Mouse (Mus musculus): ENCODE data around the gene Gale. TPM values are rescaled to one million over a fixed set of nuclear protein-coding genes. Genes with fewer than 3 reads are reported as not detected.
"Not testable (repeated sequence)": the region's sequence is repeated elsewhere in the genome, so short reads cannot be mapped to it uniquely, and the experiment has no call there.

Gale gene
- total RNA-seq, 2 experiments from 2014 or later: 22.6 to 23.8 TPM

GRCm38 (mm10) chr4:135966283-135966682 is 2.8 kb downstream of the Gale start:
- no peak overlapping the region for H3K27ac ChIP-seq
- DNase-seq (ENCODE audit: low spot score in 2 of 2): no peak
- H3K4me3 ChIP-seq: no peak overlapping the region
- TF ChIP-seq CTCF (conservative IDR thresholded peaks at IDR 0.05): no peak

GRCm38 (mm10) chr4:135967086-135967760 is 3.7 kb downstream of the Gale start:
- Histone ChIP-seq H3K27ac (no peak overlapping the region), H3K4me3 (no peak overlapping the region)
- DNase-seq (ENCODE audit: low spot score in 2 of 2): no peak
- no peak for TF ChIP-seq CTCF (conservative IDR thresholded peaks at IDR 0.05)

- no peak overlapping the region for H3K4me3 ChIP-seq
- no peak for DNase-seq (ENCODE audit: low spot score in 2 of 2)
- peak overlapping the region; percentile 71 for H3K27ac ChIP-seq
- TF ChIP-seq CTCF (conservative IDR thresholded peaks at IDR 0.05): no peak
Measured at GRCm38 (mm10) chr4:135968271-135968869, 4.8 kb downstream of the Gale start.

- Histone ChIP-seq H3K27ac (no peak overlapping the region; the same call in 1 of the 2 replicates), H3K4me3 (no peak overlapping the region)
- DNase-seq (ENCODE audit: low spot score in 2 of 2): no peak
- no peak for TF ChIP-seq CTCF (conservative IDR thresholded peaks at IDR 0.05)
Measured at GRCm38 (mm10) chr4:135969070-135969750, 5.7 kb downstream of the Gale start.

GRCm38 (mm10) chr4:135970585-135970984 is 7.1 kb downstream of the Gale start:
- no peak overlapping the region for H3K4me3 ChIP-seq
- DNase-seq (ENCODE audit: low spot score in 2 of 2): no peak

GRCm38 (mm10) chr4:135971805-135972555 is 8.5 kb downstream of the Gale start:
- TF ChIP-seq CTCF (conservative IDR thresholded peaks at IDR 0.05): no peak
- Histone ChIP-seq H3K4me3 (peak overlapping the region; percentile 99), H3K27ac (peak overlapping the region; percentile 96)
- DNase-seq (ENCODE audit: low spot score in 2 of 2): no peak

More at GRCm38 (mm10) chr4:135970585-135970984, 7.1 kb downstream of the Gale start:
- peak overlapping the region; percentile 25; the same call in 1 of the 2 replicates for H3K27ac ChIP-seq
- no peak for TF ChIP-seq CTCF (conservative IDR thresholded peaks at IDR 0.05)

- peak within 1 kb of the TSS; percentile 99 for H3K4me3 ChIP-seq
- peak; percentile 29; the same call in 1 of the 2 replicates for TF ChIP-seq CTCF (conservative IDR thresholded peaks at IDR 0.05)
- H3K27ac ChIP-seq: peak within 1 kb of the TSS; percentile 96
- peak; percentile 88 to 91 for DNase-seq (ENCODE audit: low spot score in 2 of 2)
Measured at GRCm38 (mm10) chr4:135972556-135972906, 9.0 kb downstream of the Gale start, which contains the start of gene Lypla2. Lypla2 (minus strand) TSS chr4:135972626.

- Histone ChIP-seq H3K27ac (peak overlapping the region; percentile 96), H3K4me3 (peak overlapping the region; percentile 99)
- no peak for TF ChIP-seq CTCF (conservative IDR thresholded peaks at IDR 0.05)
- DNase-seq (ENCODE audit: low spot score in 2 of 2): no peak
Measured at GRCm38 (mm10) chr4:135972911-135973811, 9.6 kb downstream of the Gale start.

GRCm38 (mm10) chr4:135976146-135976545 is 12.6 kb downstream of the Gale start:
- no peak for DNase-seq (ENCODE audit: low spot score in 2 of 2)
- no peak overlapping the region for H3K27ac ChIP-seq
- no peak for TF ChIP-seq CTCF (conservative IDR thresholded peaks at IDR 0.05)
- no peak overlapping the region for H3K4me3 ChIP-seq

GRCm38 (mm10) chr4:135980223-135980622 is 16.7 kb downstream of the Gale start:
- H3K4me3 ChIP-seq; H3K27ac ChIP-seq; DNase-seq (ENCODE audit: low spot score in 2 of 2): not testable (repeated sequence)

GRCm38 (mm10) chr4:135981524-135982063 is 18.1 kb downstream of the Gale start:
- Histone ChIP-seq H3K27ac (peak overlapping the region; percentile 61; the same call in 1 of the 2 replicates), H3K4me3 (no peak overlapping the region)
- peak; percentile 77 to 92 for DNase-seq (ENCODE audit: low spot score in 2 of 2)
- TF ChIP-seq CTCF (conservative IDR thresholded peaks at IDR 0.05): no peak; the same call in 1 of the 2 replicates

All from layer of hippocampus, adult 2 months (tissue).